Comparison of ENCODE assay signal across 9 mouse cellular contexts in the genomic region with DNA sequence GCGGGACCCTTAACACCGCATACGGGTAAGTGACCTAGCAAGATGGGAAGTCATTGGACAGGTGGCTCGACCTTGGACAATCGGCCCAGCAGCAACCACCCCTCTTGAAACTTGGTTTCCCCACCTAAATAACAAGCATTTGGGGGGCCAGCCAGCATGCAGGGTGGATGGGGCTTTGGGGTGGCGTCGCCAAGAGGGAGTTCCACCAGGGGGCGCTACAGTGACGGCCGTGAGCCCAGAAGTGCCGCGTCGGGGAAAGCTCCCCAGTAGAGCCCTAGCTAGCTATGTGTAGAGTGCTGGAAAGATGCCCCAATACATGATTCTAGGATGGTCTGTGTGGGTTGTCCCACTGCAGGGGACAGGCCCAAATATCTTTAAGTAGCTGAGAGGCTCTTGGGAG. TPM values are rescaled to one million over a fixed set of nuclear protein-coding genes. Genes with fewer than 3 reads are reported as not detected.
A peak's percentile ranks its signal among the peaks of the same experiment; 100 is the strongest.
DNase-seq lines count a peak whose midpoint lies in the region; ATAC-seq lines count a peak whose summit lies in the region.
"Had no signal": no experiment of that assay in that cellular context is flagged by ENCODE, and none has a peak within 500 bp of the region (broad histone marks: within the 10 kb centered on the region; RNA-seq: fewer than 3 reads in every experiment).

No protein-coding gene starts in this region.

- H3K36me3 ChIP-seq in midbrain, embryonic 11.5 days (ENCODE audit: control insufficient read depth, insufficient read depth, low read length): no peaks in the 10 kb centered on the region
- H3K36me3 ChIP-seq in midbrain, embryonic 16.5 days (ENCODE audit: control insufficient read depth, insufficient read depth, low read length): no peaks in the 10 kb centered on the region
- H3K36me3 ChIP-seq: hindbrain, embryonic 15.5 days had no signal

- H3K9me3 ChIP-seq in midbrain, embryonic 11.5 days (ENCODE audit: control insufficient read depth, low read length): no peaks in the 10 kb centered on the region
- no peaks in the 10 kb centered on the region for H3K9me3 ChIP-seq in midbrain, embryonic 16.5 days (replicated peaks; ENCODE audit: control insufficient read depth, low read length, poor library complexity, severe bottlenecking)
- H3K9me3 ChIP-seq: hindbrain, embryonic 15.5 days had no signal

- no peak overlapping the region for H3K9ac ChIP-seq in midbrain, embryonic 11.5 days (ENCODE audit: low read length)
- no peak overlapping the region for H3K9ac ChIP-seq in midbrain, embryonic 16.5 days (ENCODE audit: low read depth, low read length)
- H3K9ac ChIP-seq: hindbrain, embryonic 15.5 days had no signal

- H3K27ac ChIP-seq in midbrain, embryonic 11.5 days (ENCODE audit: low read depth, low read length): no peak overlapping the region
- no peak overlapping the region for H3K27ac ChIP-seq in midbrain, embryonic 16.5 days (ENCODE audit: low read length)
- H3K27ac ChIP-seq: hindbrain, embryonic 15.5 days had no signal

- H3K4me3 ChIP-seq in midbrain, embryonic 11.5 days (ENCODE audit: low read depth, low read length): no peak overlapping the region
- H3K4me3 ChIP-seq in midbrain, embryonic 16.5 days (ENCODE audit: low read depth, low read length): no peak overlapping the region
- H3K4me3 ChIP-seq: hindbrain, embryonic 15.5 days had no signal

- ATAC-seq in midbrain, embryonic 11.5 days (ENCODE audit: low FRiP score): no peak
- no peak for ATAC-seq in midbrain, embryonic 16.5 days
- ATAC-seq in hematopoietic stem cell, adult 5-6 weeks (replicated peaks in 1 of 2; ENCODE audit: insufficient read depth in 1 of 2, low FRiP score in 2 of 2, low TSS enrichment in 1 of 2, low read depth in 1 of 2, poor library complexity in 2 of 2, severe bottlenecking in 2 of 2): peak; percentile 65 to 83

- no peaks in the 10 kb centered on the region for H3K27me3 ChIP-seq in midbrain, embryonic 11.5 days (ENCODE audit: control insufficient read depth, insufficient read depth, low read length)
- no peaks in the 10 kb centered on the region for H3K27me3 ChIP-seq in midbrain, embryonic 16.5 days (ENCODE audit: control insufficient read depth, insufficient read depth, low read depth, low read length)

- DNase-seq in cerebellum, postnatal 4 days (ENCODE audit: low spot score in 2 of 2): peak; percentile 55 to 63
- no peak for DNase-seq in cerebellum, adult 11-12 months
- DNase-seq in midbrain, embryonic 11.5 days (ENCODE audit: low spot score, missing footprints): peak; percentile 91
- DNase-seq in c-Kit-positive CD71-positive TER-119-negative erythroid progenitor cells, embryonic 14.5 days (ENCODE audit: low read depth): peak; percentile 44
- peak; percentile 50 for DNase-seq in lung, postnatal 25 days (ENCODE audit: low spot score)
- DNase-seq in thymus, postnatal 25 days: peak; percentile 62

- H3K4me1 ChIP-seq in midbrain, embryonic 11.5 days (ENCODE audit: control insufficient read depth, insufficient read depth, low read length): 0 out of 2 replicates have a peak, but pooled peaks cover 2% of the 10 kb centered on the region
- no peaks in the 10 kb centered on the region for H3K4me1 ChIP-seq in midbrain, embryonic 16.5 days (ENCODE audit: control insufficient read depth, insufficient read depth, low read length)
- H3K4me1 ChIP-seq: hindbrain, embryonic 15.5 days had no signal

- H3K4me2 ChIP-seq in midbrain, embryonic 11.5 days: no peak overlapping the region
- H3K4me2 ChIP-seq in midbrain, embryonic 16.5 days (ENCODE audit: low read length): no peak overlapping the region
- H3K4me2 ChIP-seq: hindbrain, embryonic 15.5 days had no signal

- 29% methylated on average over 13 of the region's 13 CpGs for WGBS in midbrain, embryonic 11.5 days
- WGBS in midbrain, embryonic 16.5 days: 42% methylated on average over 13 of the region's 13 CpGs

RNA-seq across cellular contexts. Expression of a gene that starts 7.0 kb away (rescaled TPM):
- 0.16 and 0.30 TPM in 2 replicates for polyA plus RNA-seq in midbrain, embryonic 11.5 days (2014; fragmentation: Nextera tagmentation; extraction: Ambion mirVana)
- 0.55 and 1.1 TPM in 2 replicates for polyA plus RNA-seq in midbrain, embryonic 16.5 days (2015; fragmentation: Nextera tagmentation; extraction: Ambion mirVana)
- total RNA-seq in hematopoietic stem cell, adult 5-6 weeks (2017): 3.9 and 5.1 TPM in 2 replicates

RNA-seq across cellular contexts. Expression of a gene that starts 19.6 kb away (rescaled TPM):
- 789 and 799 TPM in 2 replicates for polyA plus RNA-seq in midbrain, embryonic 11.5 days (2014; fragmentation: Nextera tagmentation; extraction: Ambion mirVana)
- polyA plus RNA-seq in midbrain, embryonic 16.5 days (2015; fragmentation: Nextera tagmentation; extraction: Ambion mirVana): 171 and 184 TPM in 2 replicates
- total RNA-seq in hematopoietic stem cell, adult 5-6 weeks (2017): 7.6 and 10.9 TPM in 2 replicates

RNA-seq across cellular contexts. Expression of a gene that starts 22.5 kb away (rescaled TPM):
- 0.37 and 0.54 TPM in 2 replicates for polyA plus RNA-seq in midbrain, embryonic 11.5 days (2014; fragmentation: Nextera tagmentation; extraction: Ambion mirVana)
- 0.93 TPM in 1 of 2 replicates, not detected in the other for polyA plus RNA-seq in midbrain, embryonic 16.5 days (2015; fragmentation: Nextera tagmentation; extraction: Ambion mirVana)
- total RNA-seq in hematopoietic stem cell, adult 5-6 weeks (2017): 1.8 and 4.7 TPM in 2 replicates

Comparison
In these comparisons a context has a peak if more than half of its experiments do, and no peak if none do; other contexts are left out.
1. ATAC-seq: peak in hematopoietic stem cell, adult 5-6 weeks (2 of 2); none in midbrain, embryonic 11.5 days (single experiment) and midbrain, embryonic 16.5 days (single experiment).